In the genomic region with DNA sequence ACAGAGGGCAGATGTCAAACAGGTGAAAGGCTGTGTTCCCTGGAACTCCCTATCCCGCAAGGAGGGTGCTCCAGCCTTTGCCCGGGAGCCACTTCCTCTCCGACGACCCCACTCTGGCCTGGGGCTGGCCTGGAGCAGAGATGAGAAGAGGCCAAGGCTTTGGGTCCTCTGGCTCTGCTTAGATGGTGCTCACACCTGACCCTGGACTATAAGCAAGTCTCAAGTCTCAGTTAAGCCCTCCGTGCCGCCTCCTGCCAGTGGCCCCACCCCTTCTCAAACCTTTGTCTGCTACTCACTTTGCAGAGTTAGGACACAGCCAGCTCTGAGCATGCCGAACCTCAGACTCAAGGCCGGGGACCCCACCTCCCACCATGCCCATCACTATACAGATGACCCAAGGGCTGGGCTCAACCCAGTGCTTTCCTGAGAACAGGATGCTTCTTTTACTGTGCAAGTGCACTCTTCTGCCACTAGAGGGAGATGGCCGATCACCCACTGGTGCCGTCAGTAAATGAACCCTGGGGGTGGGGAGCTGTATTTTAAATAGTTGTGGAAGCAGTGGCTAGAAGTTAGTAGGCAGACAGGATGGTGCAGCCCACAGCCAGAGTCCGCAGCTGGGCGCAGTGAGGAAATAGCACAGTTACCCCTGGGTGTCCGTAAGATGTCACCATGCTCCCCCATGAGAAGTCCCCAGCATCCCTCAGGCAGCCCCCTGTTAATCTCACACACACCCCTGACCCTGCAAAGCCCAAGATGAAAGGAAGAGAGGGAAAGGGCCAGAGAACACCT, we compare ENCODE assay signal across 8 mouse cellular contexts. TPM values are rescaled to one million over a fixed set of nuclear protein-coding genes. Genes with fewer than 3 reads are reported as not detected.
DNase-seq lines count a peak whose midpoint lies in the region; ATAC-seq and TF ChIP-seq lines count a peak whose summit lies in the region.

No protein-coding gene starts in this region.

- H3K36me3 ChIP-seq in testis, adult 2 months (ENCODE audit: control insufficient read depth, insufficient read depth, low read length): no peaks in the 10 kb centered on the region
- no peaks in the 10 kb centered on the region; the same call in 1 of the 2 replicates for H3K36me3 ChIP-seq in limb, embryonic 11.5 days (ENCODE audit: control insufficient read depth, insufficient read depth, low read length)
- H3K36me3 ChIP-seq in midbrain, embryonic 13.5 days: peaks cover 38% of the 10 kb centered on the region
- H3K36me3 ChIP-seq in stomach, postnatal 0 days (ENCODE audit: control insufficient read depth, insufficient read depth, low read length): peaks cover 4% of the 10 kb centered on the region; the same call in 1 of the 2 replicates

- no peak for TF ChIP-seq POLR2A in testis, adult 2 months (IDR thresholded peaks at IDR 0.05; ENCODE audit: control insufficient read depth, low read depth, low read length)

- 54% methylated on average over 13 of the region's 13 CpGs for WGBS in limb, embryonic 11.5 days
- 49% methylated on average over 13 of the region's 13 CpGs for WGBS in midbrain, embryonic 13.5 days
- 52% methylated on average over 13 of the region's 13 CpGs for WGBS in stomach, postnatal 0 days

- no peak for TF ChIP-seq EP300 in stomach, postnatal 0 days (optimal IDR thresholded peaks at IDR 0.05)

- TF ChIP-seq CTCF in testis, adult 2 months (IDR thresholded peaks at IDR 0.05; ENCODE audit: control insufficient read depth, insufficient read depth, insufficient replicate concordance, low read depth, low read length): peak; percentile 66
- peak; percentile 96 for TF ChIP-seq CTCF in stomach, postnatal 0 days (IDR thresholded peaks at IDR 0.05; ENCODE audit: low read depth)

- ATAC-seq in inflammation-experienced regulatory T-cells, adult 6 months: peak; percentile 90
- ATAC-seq in limb, embryonic 11.5 days (ENCODE audit: insufficient number of reproducible peaks, low FRiP score, low TSS enrichment, low read depth): peak; percentile 73
- peak; percentile 90 for ATAC-seq in midbrain, embryonic 13.5 days
- ATAC-seq in stomach, postnatal 0 days (ENCODE audit: low FRiP score, low TSS enrichment): peak; percentile 52

- no peak overlapping the region for H3K9ac ChIP-seq in limb, embryonic 11.5 days (ENCODE audit: low read length)
- no peak overlapping the region for H3K9ac ChIP-seq in midbrain, embryonic 13.5 days (replicated peaks)
- H3K9ac ChIP-seq in stomach, postnatal 0 days (ENCODE audit: low read length): 0 out of 2 replicates have a peak overlapping the region, but pooled peaks have one; percentile 9

- H3K9me3 ChIP-seq in limb, embryonic 11.5 days (ENCODE audit: control insufficient read depth, low read length): no peaks in the 10 kb centered on the region
- H3K9me3 ChIP-seq in midbrain, embryonic 13.5 days: no peaks in the 10 kb centered on the region
- no peaks in the 10 kb centered on the region for H3K9me3 ChIP-seq in stomach, postnatal 0 days (ENCODE audit: control insufficient read depth, low read length)

- H3K4me3 ChIP-seq in testis, adult 2 months (ENCODE audit: control insufficient read depth, low read depth, low read length): no peak overlapping the region
- no peak overlapping the region for H3K4me3 ChIP-seq in limb, embryonic 11.5 days (ENCODE audit: low read depth, low read length)
- no peak overlapping the region for H3K4me3 ChIP-seq in midbrain, embryonic 13.5 days (replicated peaks)
- no peak overlapping the region for H3K4me3 ChIP-seq in stomach, postnatal 0 days (ENCODE audit: low read depth, low read length)

- DNase-seq in testis, postnatal 14 days (ENCODE audit: low spot score): no peak
- peak; percentile 56 for DNase-seq in cerebellum, adult 9-11 months
- peak; percentile 33 to 46 for DNase-seq in frontal cortex, postnatal 10 days (ENCODE audit: low spot score in 2 of 2)
- peak; percentile 55 for DNase-seq in limb, embryonic 11.5 days (ENCODE audit: low spot score)
- peak; percentile 34 for DNase-seq in stomach, postnatal 0 days (ENCODE audit: low spot score)

- H3K4me1 ChIP-seq in testis, adult 2 months (ENCODE audit: control insufficient read depth, insufficient read depth, low read length): no peaks in the 10 kb centered on the region
- H3K4me1 ChIP-seq in limb, embryonic 11.5 days (ENCODE audit: control insufficient read depth, insufficient read depth, low read length): no peaks in the 10 kb centered on the region
- H3K4me1 ChIP-seq in midbrain, embryonic 13.5 days (replicated peaks): peaks cover 8% of the 10 kb centered on the region
- H3K4me1 ChIP-seq in stomach, postnatal 0 days (replicated peaks; ENCODE audit: control insufficient read depth, insufficient read depth): no peaks in the 10 kb centered on the region

- no peaks in the 10 kb centered on the region for H3K27me3 ChIP-seq in testis, adult 2 months (ENCODE audit: control insufficient read depth, insufficient read depth, low read length)
- H3K27me3 ChIP-seq in limb, embryonic 11.5 days (ENCODE audit: control insufficient read depth, insufficient read depth, low read length): no peaks in the 10 kb centered on the region
- no peaks in the 10 kb centered on the region for H3K27me3 ChIP-seq in midbrain, embryonic 13.5 days
- no peaks in the 10 kb centered on the region for H3K27me3 ChIP-seq in stomach, postnatal 0 days (ENCODE audit: control insufficient read depth, insufficient read depth, low read length)

- H3K4me2 ChIP-seq in limb, embryonic 11.5 days (ENCODE audit: low read depth, severe bottlenecking): no peak overlapping the region
- H3K4me2 ChIP-seq in midbrain, embryonic 13.5 days (replicated peaks): no peak overlapping the region
- H3K4me2 ChIP-seq in stomach, postnatal 0 days (replicated peaks; ENCODE audit: low read depth): no peak overlapping the region

- no peak overlapping the region for H3K27ac ChIP-seq in testis, adult 2 months (ENCODE audit: control insufficient read depth, insufficient read depth, low read depth, low read length)
- no peak overlapping the region for H3K27ac ChIP-seq in limb, embryonic 11.5 days (replicated peaks; ENCODE audit: low read depth, low read length)
- H3K27ac ChIP-seq in midbrain, embryonic 13.5 days: no peak overlapping the region
- H3K27ac ChIP-seq in stomach, postnatal 0 days (replicated peaks): no peak overlapping the region

RNA-seq across cellular contexts. Expression of gene Fam243, which starts 7.1 kb away (rescaled TPM):
- 102 and 108 TPM in 2 replicates for polyA plus RNA-seq in testis, adult 2 months (2012; rRNA removed)
- polyA plus RNA-seq in inflammation-experienced regulatory T-cells, adult 6 months (2017; shearing (Covaris generic)): not detected
- polyA plus RNA-seq in limb, embryonic 11.5 days (2014; fragmentation: Nextera tagmentation; extraction: Ambion mirVana): not detected in 2 replicates
- not detected in 2 replicates for polyA plus RNA-seq in midbrain, embryonic 13.5 days (2015; fragmentation: Nextera tagmentation; extraction: Ambion mirVana)
- polyA plus RNA-seq in stomach, postnatal 0 days (2015; fragmentation: Nextera tagmentation; extraction: Ambion mirVana): not detected in 2 replicates

RNA-seq across cellular contexts. Expression of gene Smim11, which starts 13.1 kb away (rescaled TPM):
- 4.7 and 7.7 TPM in 2 replicates for polyA plus RNA-seq in testis, adult 2 months (2012; rRNA removed)
- polyA plus RNA-seq in inflammation-experienced regulatory T-cells, adult 6 months (2017; shearing (Covaris generic)): 100 to 1,000 TPM; 112 to 149 (median 139) TPM
- polyA plus RNA-seq in limb, embryonic 11.5 days (2014; fragmentation: Nextera tagmentation; extraction: Ambion mirVana): 124 and 127 TPM in 2 replicates
- polyA plus RNA-seq in midbrain, embryonic 13.5 days (2015; fragmentation: Nextera tagmentation; extraction: Ambion mirVana): 94.2 and 109 TPM in 2 replicates
- polyA plus RNA-seq in stomach, postnatal 0 days (2015; fragmentation: Nextera tagmentation; extraction: Ambion mirVana): 119 and 122 TPM in 2 replicates

RNA-seq across cellular contexts. Expression of gene Kcne2, which starts 22.0 kb away (rescaled TPM):
- 0.11 and 0.16 TPM in 2 replicates for polyA plus RNA-seq in testis, adult 2 months (2012; rRNA removed)
- polyA plus RNA-seq in inflammation-experienced regulatory T-cells, adult 6 months (2017; shearing (Covaris generic)): not detected
- polyA plus RNA-seq in limb, embryonic 11.5 days (2014; fragmentation: Nextera tagmentation; extraction: Ambion mirVana): 0.27 TPM in 1 of 2 replicates, not detected in the other
- polyA plus RNA-seq in midbrain, embryonic 13.5 days (2015; fragmentation: Nextera tagmentation; extraction: Ambion mirVana): 2.2 and 5.3 TPM in 2 replicates
- 29.8 and 37.9 TPM in 2 replicates for polyA plus RNA-seq in stomach, postnatal 0 days (2015; fragmentation: Nextera tagmentation; extraction: Ambion mirVana)

RNA-seq across cellular contexts. Expression of gene Kcne1, which starts 45.1 kb away (rescaled TPM):
- polyA plus RNA-seq in testis, adult 2 months (2012; rRNA removed): 0.32 and 0.49 TPM in 2 replicates
- not detected for polyA plus RNA-seq in inflammation-experienced regulatory T-cells, adult 6 months (2017; shearing (Covaris generic))
- 0.09 and 0.11 TPM in 2 replicates for polyA plus RNA-seq in limb, embryonic 11.5 days (2014; fragmentation: Nextera tagmentation; extraction: Ambion mirVana)
- polyA plus RNA-seq in midbrain, embryonic 13.5 days (2015; fragmentation: Nextera tagmentation; extraction: Ambion mirVana): 0.12 TPM in 1 of 2 replicates, not detected in the other
- polyA plus RNA-seq in stomach, postnatal 0 days (2015; fragmentation: Nextera tagmentation; extraction: Ambion mirVana): 20.3 and 20.8 TPM in 2 replicates

Comparison
In these comparisons a context has a peak if more than half of its experiments do, and no peak if none do; other contexts are left out.
1. RNA of gene Fam243, which starts 7.1 kb away (polyA plus RNA-seq): 102 to 108 TPM in testis, adult 2 months; not detected in inflammation-experienced regulatory T-cells, adult 6 months, not detected in limb, embryonic 11.5 days, not detected in midbrain, embryonic 13.5 days and not detected in stomach, postnatal 0 days; every median in the first group is over 10 times any median in the second.
2. RNA of gene Smim11, which starts 13.1 kb away (polyA plus RNA-seq): 112 to 149 TPM in inflammation-experienced regulatory T-cells, adult 6 months, 124 to 127 TPM in limb, embryonic 11.5 days, 119 to 122 TPM in stomach, postnatal 0 days and 94.2 to 109 TPM in midbrain, embryonic 13.5 days; 4.7 to 7.7 TPM in testis, adult 2 months; every median in the first group is over 10 times any median in the second.
3. Peak in every context shown above with its lines, with median percentiles within 50 percentile points of each other: ATAC-seq.